Mouse (Mus musculus) midbrain, embryonic 14.5 days (tissue): ENCODE data around the gene Btg1. TPM values are rescaled to one million over a fixed set of nuclear protein-coding genes. Genes with fewer than 3 reads are reported as not detected.

Experiments
- ATAC-seq: fragments of 200-750 bp; cut with Nextera tagmentation; 2 replicates; pipeline ENCODE4 v1.8.0; 2017; ENCODE audit warnings: moderate number of reproducible peaks, moderate library complexity; ENCODE audit not compliant: low FRiP score, low TSS enrichment
- DNase-seq: peaks from one replicate; pipeline ENCODE4 v3.0.0-alpha.2; 2015
- H3K27ac ChIP-seq: fragments of 300-500 bp; sonication (generic); replicated peaks from 2 replicates; pipeline ENCODE4 v1.5.1; 2014; ENCODE audit warnings: mild to moderate bottlenecking, low read depth, low read length, moderate library complexity
- H3K27me3 ChIP-seq: fragments of 300-500 bp; sonication (generic); 2 replicates; pipeline ENCODE4 v1.6.1; 2014; ENCODE audit warnings: low read length, control low read depth, mixed read lengths; ENCODE audit not compliant: control insufficient read depth, insufficient read depth
- H3K36me3 ChIP-seq: fragments of 300-500 bp; sonication (generic); 2 replicates; pipeline ENCODE4 v1.6.1; 2014; ENCODE audit warnings: low read length, control low read depth; ENCODE audit not compliant: control insufficient read depth, insufficient read depth
- H3K4me1 ChIP-seq: fragments of 300-500 bp; sonication (generic); 2 replicates; pipeline ENCODE4 v1.6.1; 2014; ENCODE audit warnings: mild to moderate bottlenecking, antibody characterized with exemption, low read length, control low read depth; ENCODE audit not compliant: control insufficient read depth, insufficient read depth
- H3K4me2 ChIP-seq: fragments of 300-500 bp; sonication (generic); 2 replicates; pipeline ENCODE4 v1.6.1; 2014; ENCODE audit warnings: mild to moderate bottlenecking, low read length, moderate library complexity
- H3K4me3 ChIP-seq: fragments of 300-500 bp; sonication (generic); replicated peaks from 2 replicates; pipeline ENCODE4 v1.5.1; 2014; ENCODE audit warnings: low read depth, low read length
- H3K9ac ChIP-seq: fragments of 300-500 bp; sonication (generic); replicated peaks from 2 replicates; pipeline ENCODE4 v1.6.1; 2014; ENCODE audit warnings: mild to moderate bottlenecking, low read length, moderate library complexity
- H3K9me3 ChIP-seq: fragments of 300-500 bp; sonication (generic); 2 replicates; pipeline ENCODE4 v1.6.1; 2016; ENCODE audit warnings: low read length, control low read depth, mixed read lengths; ENCODE audit not compliant: control insufficient read depth
- WGBS: fragments of 180-500 bp; shearing (Covaris S2); extraction: QIAGEN DNeasy Blood & Tissue Kit; methylation state at CpG from one replicate; pipeline ENCODE4 v1.1.7; 2014; 5-methylcytosine and 5-hydroxymethylcytosine counted together
- polyA plus RNA-seq: library from polyadenylated mRNA; unstranded; fragments of >200 nt; fragmentation: Nextera tagmentation; extraction: Ambion mirVana; gene quantifications from 2 replicates; pipeline ENCODE4 v1.2.1, GENCODE M21; 2014

Btg1 gene
- polyA plus RNA-seq, 1 experiment from 2014 or later, result 70.7 TPM

- no peak for ATAC-seq
- no peak for DNase-seq
- Histone ChIP-seq H3K4me2 (no peak overlapping the region), H3K4me3 (no peak overlapping the region), H3K9me3 (no peaks in the 10 kb centered on the region), H3K27me3 (no peaks in the 10 kb centered on the region), H3K9ac (no peak overlapping the region), H3K4me1 (peaks cover 3% of the 10 kb centered on the region; the same call in 1 of the 2 replicates), H3K36me3 (no peaks in the 10 kb centered on the region), H3K27ac (no peak overlapping the region)
- WGBS, result 84% methylated on average over 4 of the region's 4 CpGs
Measured at GRCm38 (mm10) chr10:96586191-96586880, 30.5 kb upstream of the Btg1 start.

DNA sequence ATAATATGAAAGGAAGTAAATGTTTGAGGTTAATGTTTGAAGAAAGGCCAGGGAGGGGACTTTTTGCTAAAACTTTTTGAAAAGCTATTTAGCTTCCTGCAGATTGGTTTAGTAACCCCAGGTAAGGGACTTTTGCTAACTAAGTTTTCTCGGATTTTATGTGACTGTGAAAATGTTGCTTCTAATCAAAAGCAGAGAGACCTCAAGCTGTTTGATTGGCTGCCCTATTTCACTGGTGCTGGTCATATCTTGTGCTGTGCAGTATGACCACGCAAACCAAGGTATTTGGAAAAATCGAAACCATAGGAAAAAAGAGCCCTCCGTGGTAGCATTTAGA lies 30.0 kb upstream of the Btg1 start:
- ATAC-seq (no peak), DNase-seq (no peak)
- H3K4me3 ChIP-seq, result no peak overlapping the region
- H3K4me2 ChIP-seq, result no peak overlapping the region
- H3K9me3 ChIP-seq, result no peaks in the 10 kb centered on the region
- no peak overlapping the region for H3K27ac ChIP-seq
- no peak overlapping the region for H3K9ac ChIP-seq
- H3K4me1 ChIP-seq, result no peaks in the 10 kb centered on the region
- H3K36me3 ChIP-seq, result no peaks in the 10 kb centered on the region
- WGBS, result 75% methylated on average over 4 of the region's 4 CpGs
- H3K27me3 ChIP-seq, result no peaks in the 10 kb centered on the region

DNA sequence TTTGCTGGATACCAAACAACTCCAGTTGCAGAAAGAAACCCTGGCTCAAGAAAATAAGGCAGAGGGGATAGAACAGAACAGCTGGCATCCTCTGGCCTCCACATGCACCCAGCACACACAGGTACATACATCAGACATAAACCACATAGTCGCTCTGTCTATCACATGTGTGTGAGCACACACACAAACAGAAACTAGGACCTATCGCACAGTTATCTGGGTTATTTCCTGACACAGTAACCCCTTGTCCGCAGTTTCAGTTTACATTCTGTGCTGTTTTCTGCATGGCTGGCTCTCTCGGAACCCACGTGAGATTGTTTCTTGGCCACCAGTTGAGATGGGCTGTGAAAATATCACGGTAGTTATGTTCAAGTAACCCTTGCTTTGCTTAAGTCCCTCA lies 28.6 kb upstream of the Btg1 start:
- ATAC-seq (no peak), DNase-seq (no peak)
- no peaks in the 10 kb centered on the region for H3K27me3 ChIP-seq
- H3K4me3 ChIP-seq, result no peak overlapping the region
- H3K27ac ChIP-seq, result no peak overlapping the region
- H3K4me2 ChIP-seq, result no peak overlapping the region
- H3K9ac ChIP-seq, result no peak overlapping the region
- H3K36me3 ChIP-seq, result no peaks in the 10 kb centered on the region
- H3K4me1 ChIP-seq, result no peaks in the 10 kb centered on the region
- H3K9me3 ChIP-seq, result no peaks in the 10 kb centered on the region
- 92% methylated on average over 6 of the region's 6 CpGs for WGBS

GRCm38 (mm10) chr10:96589781-96590180 lies 27.0 kb upstream of the Btg1 start:
- Histone ChIP-seq H3K9ac (no peak overlapping the region), H3K9me3 (no peaks in the 10 kb centered on the region), H3K4me3 (no peak overlapping the region), H3K27me3 (no peaks in the 10 kb centered on the region), H3K4me1 (no peaks in the 10 kb centered on the region), H3K27ac (no peak overlapping the region), H3K4me2 (no peak overlapping the region), H3K36me3 (no peaks in the 10 kb centered on the region)
- 93% methylated on average over 5 of the region's 5 CpGs for WGBS
- ATAC-seq (no peak), DNase-seq (no peak)

DNA sequence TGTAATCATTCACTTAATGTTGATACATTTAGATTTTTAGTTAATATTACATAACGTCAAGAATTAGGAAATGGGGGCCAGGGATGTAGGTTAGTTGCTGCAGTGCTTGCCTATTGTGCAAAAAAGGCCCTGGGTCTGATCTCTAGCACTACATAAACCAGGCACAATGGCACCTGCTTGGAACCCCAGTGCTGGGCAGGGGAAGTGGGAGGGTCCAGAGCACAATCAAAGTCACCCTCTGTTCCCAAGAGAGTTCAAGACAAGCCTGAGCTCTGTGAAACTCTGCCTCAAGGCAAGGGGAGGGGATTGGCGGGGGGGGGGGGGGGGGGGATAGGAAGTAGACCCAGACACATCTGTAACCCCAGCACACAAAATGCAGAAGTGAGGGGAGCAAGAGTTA lies 24.7 kb upstream of the Btg1 start:
- Histone ChIP-seq H3K4me2 (no peak overlapping the region), H3K4me3 (no peak overlapping the region), H3K9ac (no peak overlapping the region), H3K4me1 (no peaks in the 10 kb centered on the region), H3K27ac (no peak overlapping the region), H3K27me3 (no peaks in the 10 kb centered on the region), H3K36me3 (no peaks in the 10 kb centered on the region), H3K9me3 (no peaks in the 10 kb centered on the region)
- no peak for ATAC-seq
- 82% methylated on average over 1 of the region's 2 CpGs for WGBS
- no peak for DNase-seq

GRCm38 (mm10) chr10:96595435-96596132 lies 21.2 kb upstream of the Btg1 start:
- no peaks in the 10 kb centered on the region for H3K4me1 ChIP-seq
- H3K27ac ChIP-seq, result no peak overlapping the region
- no peaks in the 10 kb centered on the region for H3K9me3 ChIP-seq
- no peak overlapping the region for H3K9ac ChIP-seq
- DNase-seq (no peak), ATAC-seq (no peak)
- H3K27me3 ChIP-seq, result no peaks in the 10 kb centered on the region
- H3K4me3 ChIP-seq, result no peak overlapping the region
- no peaks in the 10 kb centered on the region for H3K36me3 ChIP-seq
- 86% methylated on average over 10 of the region's 10 CpGs for WGBS
- no peak overlapping the region for H3K4me2 ChIP-seq

GRCm38 (mm10) chr10:96596411-96596810 lies 20.4 kb upstream of the Btg1 start:
- H3K9ac ChIP-seq, result no peak overlapping the region
- WGBS, result 88% methylated on average over 7 of the region's 7 CpGs
- no peaks in the 10 kb centered on the region for H3K9me3 ChIP-seq
- no peak for DNase-seq
- H3K4me1 ChIP-seq, result no peaks in the 10 kb centered on the region
- H3K36me3 ChIP-seq, result no peaks in the 10 kb centered on the region
- no peak overlapping the region for H3K4me3 ChIP-seq
- ATAC-seq, result no peak
- H3K27ac ChIP-seq, result no peak overlapping the region
- H3K4me2 ChIP-seq, result no peak overlapping the region
- no peaks in the 10 kb centered on the region for H3K27me3 ChIP-seq

DNA sequence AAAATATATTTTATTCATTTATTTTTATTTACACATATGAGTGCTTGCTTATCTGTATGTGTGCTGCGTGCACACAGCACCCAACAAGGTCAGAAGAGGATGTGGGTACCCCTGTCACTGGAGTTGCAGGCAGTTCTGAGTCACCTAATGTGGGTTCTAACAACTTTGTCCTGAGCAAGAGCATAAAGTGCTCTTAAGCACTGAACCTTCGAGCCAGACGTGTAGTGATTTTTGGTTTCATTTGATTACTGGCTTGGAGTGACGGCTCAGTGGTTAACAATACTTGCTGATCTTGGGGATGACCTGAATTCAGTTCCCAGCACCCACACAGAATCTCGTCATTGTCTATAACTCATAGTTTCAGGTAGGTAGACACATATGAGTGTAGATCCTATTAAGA lies 17.2 kb upstream of the Btg1 start:
- Histone ChIP-seq H3K4me2 (no peak overlapping the region), H3K9me3 (no peaks in the 10 kb centered on the region), H3K36me3 (no peaks in the 10 kb centered on the region), H3K9ac (no peak overlapping the region), H3K4me1 (no peaks in the 10 kb centered on the region), H3K4me3 (no peak overlapping the region), H3K27ac (no peak overlapping the region), H3K27me3 (no peaks in the 10 kb centered on the region)
- WGBS, result 92% methylated on average over 5 of the region's 5 CpGs
- ATAC-seq, result no peak
- no peak for DNase-seq

DNA sequence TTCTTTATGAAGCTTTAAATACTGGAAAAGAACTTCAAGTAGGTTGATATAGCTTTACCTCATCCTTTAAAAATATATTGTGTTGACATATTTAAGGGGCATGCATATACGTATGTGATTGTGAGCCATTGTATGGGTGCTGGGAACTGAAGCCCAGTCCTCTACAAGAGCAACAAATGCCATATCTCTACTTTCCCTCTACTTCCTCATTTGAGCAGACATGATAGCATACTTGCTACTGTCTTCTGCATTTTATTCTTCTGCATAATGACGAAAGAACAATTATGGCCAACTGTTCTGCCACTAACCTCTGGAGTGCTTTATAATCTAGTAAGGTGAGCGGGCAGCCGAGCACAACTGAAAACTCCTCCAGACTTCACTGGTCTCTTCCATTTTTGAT lies 15.1 kb upstream of the Btg1 start:
- no peak overlapping the region for H3K4me3 ChIP-seq
- H3K9ac ChIP-seq, result no peak overlapping the region
- no peaks in the 10 kb centered on the region for H3K9me3 ChIP-seq
- no peak for DNase-seq
- H3K4me1 ChIP-seq, result no peaks in the 10 kb centered on the region
- no peaks in the 10 kb centered on the region for H3K36me3 ChIP-seq
- 96% methylated on average over 4 of the region's 4 CpGs for WGBS
- H3K4me2 ChIP-seq, result no peak overlapping the region
- no peak for ATAC-seq
- no peak overlapping the region for H3K27ac ChIP-seq
- H3K27me3 ChIP-seq, result no peaks in the 10 kb centered on the region
